Mouse (Mus musculus): ENCODE measurements around the gene Gm49387. TPM values are rescaled to one million over a fixed set of nuclear protein-coding genes. Genes with fewer than 3 reads are reported as not detected.
"Not testable (repeated sequence)": the region's sequence is repeated elsewhere in the genome, so short reads cannot be mapped to it uniquely, and the experiment has no call there.

Gene Gm49387
- polyA plus RNA-seq, 1 experiment from 2014 or later, result 0.93 TPM

DNA sequence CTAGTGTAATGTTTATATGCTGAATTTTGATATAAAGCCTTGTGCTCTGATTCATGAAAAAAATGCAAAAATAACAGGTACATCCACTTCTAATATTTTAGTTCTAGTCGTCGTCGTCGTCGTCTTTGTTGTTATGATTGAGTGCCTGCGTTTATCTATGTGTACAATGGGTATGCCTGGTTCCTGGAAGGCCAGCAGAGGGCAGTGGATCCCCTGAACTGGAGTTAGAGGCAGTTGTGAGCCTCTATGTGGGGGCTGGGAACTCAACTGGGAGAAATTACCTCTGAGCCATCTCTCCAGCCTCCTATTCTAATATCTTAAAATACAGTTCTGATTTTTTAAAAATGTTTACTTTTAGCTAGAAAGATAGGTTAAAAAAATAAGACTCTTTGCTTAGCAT, 35.2 kb downstream of the Gm49387 start:
- Histone ChIP-seq H3K9ac (no peak overlapping the region), H3K4me3 (no peak overlapping the region), H3K9me3 (replicated peaks) (no peaks in the 10 kb centered on the region), H3K27me3 (no peaks in the 10 kb centered on the region), H3K4me2 (replicated peaks) (no peak overlapping the region), H3K27ac (no peak overlapping the region), H3K4me1 (no peaks in the 10 kb centered on the region), H3K36me3 (no peaks in the 10 kb centered on the region)
- 64% methylated on average over 6 of the region's 6 CpGs for WGBS
- no peak for ATAC-seq (ENCODE audit: low FRiP score)

DNA sequence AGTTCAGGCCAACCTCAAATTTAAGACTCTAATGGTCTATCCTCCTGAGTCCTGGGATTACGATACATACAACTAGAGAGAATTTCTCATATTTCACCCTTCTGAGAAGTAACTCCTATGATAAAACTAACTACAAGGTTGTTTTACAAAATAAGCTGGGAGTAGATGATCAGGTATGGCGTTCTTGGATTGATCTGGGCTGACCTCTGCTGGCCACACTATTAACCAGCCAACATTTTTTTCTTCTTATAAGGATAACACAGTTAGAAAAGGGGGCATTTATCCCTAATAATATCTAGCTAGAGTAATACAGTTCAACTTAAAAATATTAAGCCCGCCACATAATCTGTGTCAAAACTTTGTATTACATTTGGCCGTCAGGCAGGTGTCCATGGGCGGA, 35.8 kb downstream of the Gm49387 start:
- H3K4me2 ChIP-seq (replicated peaks), result no peak overlapping the region
- no peak overlapping the region for H3K9ac ChIP-seq
- no peaks in the 10 kb centered on the region for H3K4me1 ChIP-seq
- no peaks in the 10 kb centered on the region for H3K36me3 ChIP-seq
- no peak overlapping the region for H3K27ac ChIP-seq
- ATAC-seq (ENCODE audit: low FRiP score), result no peak
- no peaks in the 10 kb centered on the region for H3K27me3 ChIP-seq
- H3K9me3 ChIP-seq (replicated peaks), result no peaks in the 10 kb centered on the region
- WGBS, result 86% methylated on average over 5 of the region's 5 CpGs
- no peak overlapping the region for H3K4me3 ChIP-seq

DNA sequence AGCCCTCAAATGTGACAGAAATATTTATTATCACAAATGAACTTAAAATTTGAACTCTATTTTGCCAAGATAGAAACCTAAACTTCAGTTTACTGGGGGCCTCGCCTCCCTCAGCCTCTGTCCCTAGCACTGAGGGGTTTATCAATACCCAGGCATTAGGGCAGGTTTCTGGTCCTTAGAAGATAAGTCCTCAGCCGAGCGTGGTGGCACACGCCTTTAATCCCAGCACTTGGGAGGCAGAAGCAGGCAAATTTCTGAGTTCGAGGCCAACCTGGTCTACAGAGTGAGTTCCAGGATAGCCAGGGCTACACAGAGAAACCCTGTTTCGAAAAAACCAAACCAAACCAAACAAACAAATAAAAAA, 38.1 kb downstream of the Gm49387 start:
- WGBS, result 87% methylated on average over 6 of the region's 6 CpGs
- not testable (repeated sequence) for H3K27me3 ChIP-seq; H3K36me3 ChIP-seq; H3K9me3 ChIP-seq (replicated peaks); H3K27ac ChIP-seq; H3K4me2 ChIP-seq (replicated peaks); H3K4me3 ChIP-seq; H3K4me1 ChIP-seq; H3K9ac ChIP-seq; ATAC-seq (ENCODE audit: low FRiP score)

DNA sequence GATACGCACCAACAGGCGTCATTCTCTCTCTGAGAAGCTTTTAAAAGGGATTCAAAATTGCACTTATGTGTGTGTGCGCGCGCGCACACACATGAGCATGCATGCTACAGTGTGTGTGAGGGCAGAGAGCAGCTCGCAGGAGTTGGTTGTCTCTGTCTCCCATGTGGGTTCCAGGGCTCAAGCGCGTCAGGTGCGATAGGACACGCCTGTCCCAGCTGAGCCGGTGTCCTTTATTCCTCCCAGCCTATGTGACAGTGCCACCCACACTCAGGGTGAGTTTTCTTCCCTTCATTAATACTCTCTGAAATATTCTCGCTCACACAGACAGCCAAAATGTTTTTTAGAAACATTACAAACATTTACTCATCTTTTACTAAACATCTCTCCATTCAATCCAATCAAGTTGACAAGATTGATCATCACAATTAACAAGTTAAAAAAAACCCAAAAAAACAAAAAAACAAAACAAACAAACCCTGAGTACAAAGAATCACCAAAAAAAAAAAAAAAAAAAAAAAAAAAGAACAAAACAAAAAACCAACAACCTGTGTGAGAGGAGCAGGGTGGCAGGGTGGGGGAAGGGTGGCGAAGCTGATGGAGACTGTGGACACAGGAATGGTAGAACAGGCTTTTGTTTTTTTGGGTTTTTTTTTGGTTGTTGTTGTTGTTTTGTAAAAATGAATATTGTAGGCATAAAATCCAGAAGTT, 38.6 kb downstream of the Gm49387 start:
- H3K9ac ChIP-seq, result no peak overlapping the region
- no peak overlapping the region for H3K27ac ChIP-seq
- H3K27me3 ChIP-seq, result no peaks in the 10 kb centered on the region
- H3K4me3 ChIP-seq, result no peak overlapping the region
- no peaks in the 10 kb centered on the region for H3K36me3 ChIP-seq
- H3K4me1 ChIP-seq, result no peaks in the 10 kb centered on the region
- 95% methylated on average over 14 of the region's 14 CpGs for WGBS
- no peak overlapping the region for H3K4me2 ChIP-seq (replicated peaks)
- no peak for ATAC-seq (ENCODE audit: low FRiP score)
- H3K9me3 ChIP-seq (replicated peaks), result no peaks in the 10 kb centered on the region

DNA sequence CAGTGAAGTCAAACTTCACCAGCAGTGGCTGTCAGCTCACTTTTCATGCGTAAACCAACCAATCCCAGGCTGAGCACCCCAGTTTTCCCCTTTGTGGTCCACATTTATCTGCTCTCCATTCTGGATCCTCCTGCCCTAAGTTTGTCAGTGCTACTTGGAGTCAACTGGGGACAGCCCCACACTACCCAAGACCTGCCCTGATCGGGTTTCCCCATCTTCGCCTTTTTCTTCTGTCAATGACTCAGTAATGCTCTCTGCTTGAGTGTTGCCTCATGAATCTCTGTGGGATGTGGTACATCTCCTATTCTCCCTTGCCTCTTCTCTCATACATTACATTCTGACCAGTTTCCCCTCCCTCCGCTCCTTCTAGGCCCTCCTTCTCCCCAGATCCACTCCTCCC, 43.2 kb downstream of the Gm49387 start:
- ATAC-seq (ENCODE audit: low FRiP score), result no peak
- Histone ChIP-seq H3K9me3 (replicated peaks) (no peaks in the 10 kb centered on the region), H3K4me2 (replicated peaks) (no peak overlapping the region), H3K4me1 (no peaks in the 10 kb centered on the region), H3K9ac (no peak overlapping the region), H3K4me3 (no peak overlapping the region), H3K27me3 (no peaks in the 10 kb centered on the region; the same call in 1 of the 2 replicates), H3K36me3 (no peaks in the 10 kb centered on the region), H3K27ac (no peak overlapping the region)
- WGBS, result 94% methylated on average over 4 of the region's 4 CpGs

DNA sequence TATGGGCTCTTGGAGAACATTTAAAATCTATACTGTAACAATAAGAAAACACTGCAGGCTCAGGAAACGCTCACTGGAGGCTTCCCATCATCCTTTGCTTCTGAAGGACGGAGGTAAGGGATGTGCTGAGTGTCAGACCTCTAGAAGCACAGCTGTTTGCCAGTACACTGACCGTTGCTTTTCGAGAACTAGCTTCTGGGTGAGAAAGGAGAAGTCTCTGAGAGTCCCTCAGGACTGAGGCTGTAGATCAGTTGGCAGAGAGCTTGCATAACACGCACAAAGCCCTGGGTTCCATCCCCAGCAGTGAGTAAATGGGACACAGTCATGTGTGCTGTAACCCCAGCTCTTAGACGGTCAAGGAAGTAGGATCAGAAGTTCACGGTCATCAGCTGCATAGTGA, 44.3 kb downstream of the Gm49387 start:
- no peaks in the 10 kb centered on the region for H3K9me3 ChIP-seq (replicated peaks)
- ATAC-seq (ENCODE audit: low FRiP score), result no peak
- H3K27me3 ChIP-seq, result no peaks in the 10 kb centered on the region; the same call in 1 of the 2 replicates
- 82% methylated on average over 7 of the region's 7 CpGs for WGBS
- H3K4me2 ChIP-seq (replicated peaks), result no peak overlapping the region
- no peak overlapping the region for H3K27ac ChIP-seq
- H3K36me3 ChIP-seq, result no peaks in the 10 kb centered on the region
- no peak overlapping the region for H3K9ac ChIP-seq
- no peaks in the 10 kb centered on the region for H3K4me1 ChIP-seq
- H3K4me3 ChIP-seq, result no peak overlapping the region

DNA sequence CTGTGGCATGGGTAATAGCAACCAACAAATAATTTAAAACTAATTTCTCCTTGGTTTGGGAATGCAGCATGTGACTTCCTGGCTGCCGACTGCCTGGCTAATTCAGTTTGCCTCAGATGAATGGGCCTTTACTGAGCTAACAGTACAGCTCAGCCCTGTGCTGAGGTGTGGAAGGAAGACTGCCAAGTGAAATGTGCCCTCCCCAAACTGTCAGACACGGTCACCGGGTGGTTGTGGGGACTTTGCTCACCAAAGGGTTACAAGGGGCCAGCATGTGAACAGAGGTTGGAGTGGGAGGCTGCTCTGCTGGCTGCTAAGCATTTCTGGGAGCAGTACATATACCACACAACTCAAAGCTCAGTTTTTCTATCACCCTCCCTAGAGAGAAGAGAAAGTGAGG, 46.0 kb downstream of the Gm49387 start:
- Histone ChIP-seq H3K9ac (no peak overlapping the region), H3K4me1 (no peaks in the 10 kb centered on the region), H3K9me3 (replicated peaks) (no peaks in the 10 kb centered on the region), H3K36me3 (no peaks in the 10 kb centered on the region), H3K4me2 (replicated peaks) (no peak overlapping the region), H3K27me3 (no peaks in the 10 kb centered on the region; the same call in 1 of the 2 replicates), H3K4me3 (no peak overlapping the region), H3K27ac (no peak overlapping the region)
- WGBS, result 81% methylated on average over 3 of the region's 3 CpGs
- ATAC-seq (ENCODE audit: low FRiP score), result no peak

DNA sequence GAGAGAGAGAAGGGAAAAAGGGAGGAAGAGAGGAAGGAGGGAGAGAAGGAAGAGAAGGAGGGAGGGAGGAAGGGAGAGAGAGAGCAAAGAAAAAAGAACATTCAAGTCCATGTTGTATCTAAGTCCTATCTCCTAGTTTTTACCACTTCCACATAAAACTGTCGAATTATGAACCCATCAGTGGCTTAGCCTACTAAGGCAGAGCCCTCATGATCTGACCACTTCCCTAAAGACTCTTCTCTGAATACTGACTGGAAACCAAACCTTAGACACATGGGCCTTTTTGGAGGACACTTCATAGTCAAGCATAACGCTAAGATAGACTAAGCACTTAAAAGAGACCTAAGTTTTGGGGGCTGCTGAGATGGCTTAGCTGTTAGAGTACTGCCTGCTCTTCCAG, 47.6 kb downstream of the Gm49387 start:
- H3K9ac ChIP-seq, result no peak overlapping the region
- no peaks in the 10 kb centered on the region for H3K36me3 ChIP-seq
- no peak overlapping the region for H3K27ac ChIP-seq
- H3K4me2 ChIP-seq (replicated peaks), result no peak overlapping the region
- WGBS, result 83% methylated on average over 2 of the region's 2 CpGs
- no peaks in the 10 kb centered on the region for H3K9me3 ChIP-seq (replicated peaks)
- no peaks in the 10 kb centered on the region; the same call in 1 of the 2 replicates for H3K27me3 ChIP-seq
- no peak overlapping the region for H3K4me3 ChIP-seq
- no peak for ATAC-seq (ENCODE audit: low FRiP score)
- H3K4me1 ChIP-seq, result no peaks in the 10 kb centered on the region

DNA sequence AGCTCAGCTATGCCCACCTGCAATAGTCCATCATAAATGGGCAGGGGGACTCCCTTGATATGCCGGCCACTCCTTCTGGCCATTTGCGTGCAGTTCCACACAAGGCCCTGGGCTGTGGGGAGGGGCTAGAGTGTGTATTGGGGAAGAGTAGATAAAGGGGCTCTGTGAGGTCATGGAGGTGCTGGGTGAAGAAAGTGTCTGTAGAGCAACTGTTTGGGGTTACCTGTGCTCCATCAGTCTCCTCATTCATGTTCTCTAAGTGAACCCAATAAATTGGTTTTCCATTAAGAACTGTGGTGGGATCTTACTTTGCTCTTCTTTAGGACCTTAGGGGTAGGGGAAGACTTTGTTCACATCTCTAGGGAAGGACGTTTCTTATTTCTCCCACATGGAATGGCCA, 49.4 kb downstream of the Gm49387 start, which contains the start of gene Colq:
TSS of gene Colq (minus strand) at position 101 of the 400 bp plus-strand sequence.
- no peak within 1 kb of the TSS for H3K9ac ChIP-seq
- no peaks in the 10 kb centered on the region for H3K9me3 ChIP-seq (replicated peaks)
- no peak within 1 kb of the TSS for H3K27ac ChIP-seq
- no peaks in the 10 kb centered on the region for H3K4me1 ChIP-seq
- no peak within 1 kb of the TSS for H3K4me2 ChIP-seq (replicated peaks)
- ATAC-seq (ENCODE audit: low FRiP score), result no peak
- no peaks in the 10 kb centered on the region; the same call in 1 of the 2 replicates for H3K27me3 ChIP-seq
- H3K4me3 ChIP-seq, result no peak within 1 kb of the TSS
- 88% methylated on average over 3 of the region's 3 CpGs for WGBS
- no peaks in the 10 kb centered on the region for H3K36me3 ChIP-seq

DNA sequence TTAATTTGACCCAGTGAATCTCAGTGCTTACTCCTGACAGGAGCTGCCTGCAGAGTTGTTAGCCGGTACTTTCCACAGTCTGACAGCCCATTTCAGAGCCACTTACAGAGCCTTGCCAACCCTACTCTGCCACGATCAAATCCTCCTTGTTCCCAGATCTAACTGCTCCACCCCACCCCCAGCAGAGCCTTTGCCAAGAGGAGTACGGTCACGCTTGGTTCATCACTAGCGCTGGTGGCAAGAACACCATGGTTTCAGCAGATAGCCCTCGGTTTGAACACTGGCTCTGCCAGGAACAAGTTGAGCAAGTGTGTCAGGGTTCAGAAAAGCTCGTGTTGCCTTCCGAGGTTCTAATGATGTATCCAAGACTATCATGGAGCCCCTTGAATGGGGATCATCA, 54.2 kb downstream of the Gm49387 start:
- no peaks in the 10 kb centered on the region for H3K36me3 ChIP-seq
- no peaks in the 10 kb centered on the region for H3K9me3 ChIP-seq (replicated peaks)
- no peaks in the 10 kb centered on the region for H3K27me3 ChIP-seq
- H3K9ac ChIP-seq, result no peak overlapping the region
- 83% methylated on average over 8 of the region's 8 CpGs for WGBS
- H3K27ac ChIP-seq, result no peak overlapping the region
- H3K4me1 ChIP-seq, result no peaks in the 10 kb centered on the region
- H3K4me2 ChIP-seq (replicated peaks), result no peak overlapping the region
- no peak for ATAC-seq (ENCODE audit: low FRiP score)
- H3K4me3 ChIP-seq, result no peak overlapping the region

DNA sequence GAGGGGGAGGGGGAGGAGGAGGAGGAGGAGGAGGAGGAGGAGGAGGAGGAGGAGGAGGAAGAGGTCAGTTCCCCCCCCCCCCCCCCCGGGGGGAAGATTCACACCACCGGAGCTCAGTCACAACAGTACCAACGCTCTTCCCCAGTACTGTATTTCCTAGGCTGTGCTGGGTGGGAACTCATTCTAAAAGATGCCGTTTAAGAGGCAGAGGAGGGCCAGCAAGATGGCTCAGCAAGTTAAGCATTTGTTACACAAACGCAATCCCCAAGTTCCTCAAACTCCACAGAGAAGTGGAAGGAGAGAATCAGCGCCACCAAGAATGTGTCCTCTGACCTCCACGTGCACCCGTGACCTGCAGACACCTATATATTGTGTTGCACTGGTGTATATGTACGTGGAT, 57.6 kb downstream of the Gm49387 start:
- H3K4me3 ChIP-seq, result no peak overlapping the region
- no peak overlapping the region for H3K4me2 ChIP-seq (replicated peaks)
- no peak overlapping the region for H3K27ac ChIP-seq
- no peak overlapping the region for H3K9ac ChIP-seq
- no peak for ATAC-seq (ENCODE audit: low FRiP score)
- 89% methylated on average over 7 of the region's 9 CpGs for WGBS
- no peaks in the 10 kb centered on the region for H3K36me3 ChIP-seq
- H3K27me3 ChIP-seq, result no peaks in the 10 kb centered on the region
- no peaks in the 10 kb centered on the region for H3K9me3 ChIP-seq (replicated peaks)
- no peaks in the 10 kb centered on the region for H3K4me1 ChIP-seq

DNA sequence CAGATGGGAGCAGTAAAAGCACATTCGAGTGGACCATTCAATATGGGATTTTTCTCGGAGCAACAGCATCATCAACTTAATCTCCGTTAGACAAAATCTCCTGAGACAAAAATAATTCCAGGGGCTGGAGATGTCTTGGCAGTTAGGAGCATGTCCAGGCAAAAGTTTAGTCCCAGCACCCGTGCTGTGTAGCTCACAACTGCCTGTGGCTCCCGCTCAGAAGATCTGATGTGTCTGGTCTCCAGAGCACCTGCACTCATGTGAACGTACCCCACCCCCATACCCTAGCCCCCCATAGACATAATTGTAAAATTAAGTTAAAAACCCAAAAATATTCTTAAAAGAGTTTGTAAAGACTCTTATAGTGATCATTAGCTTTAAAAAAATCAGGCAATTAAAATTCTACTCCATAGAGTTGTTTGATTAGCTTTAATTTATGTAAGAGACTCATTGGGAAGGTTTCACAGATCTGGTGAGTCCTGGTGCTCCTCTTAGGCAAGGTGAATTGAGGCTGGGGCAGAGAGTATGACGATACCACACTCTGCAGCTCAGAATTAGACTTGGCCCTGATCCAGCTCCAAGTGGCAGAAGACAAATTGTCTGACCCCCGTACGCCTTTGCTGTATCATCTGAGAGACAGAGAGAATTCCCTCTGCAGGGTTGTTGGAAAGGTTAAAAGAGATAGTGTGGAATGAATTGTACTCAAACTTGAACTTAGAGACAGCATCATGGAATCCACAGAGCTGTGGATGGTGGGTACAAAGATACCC, 62.5 kb downstream of the Gm49387 start:
- Histone ChIP-seq H3K27ac (no peak overlapping the region), H3K27me3 (no peaks in the 10 kb centered on the region), H3K36me3 (no peaks in the 10 kb centered on the region), H3K9me3 (replicated peaks) (no peaks in the 10 kb centered on the region), H3K4me2 (replicated peaks) (no peak overlapping the region), H3K4me3 (no peak overlapping the region), H3K4me1 (peaks cover 2% of the 10 kb centered on the region; the same call in 1 of the 2 replicates), H3K9ac (no peak overlapping the region)
- 66% methylated on average over 9 of the region's 9 CpGs for WGBS
- no peak for ATAC-seq (ENCODE audit: low FRiP score)
